Mouse (Mus musculus) small intestine, adult 2 months (tissue): ENCODE results near the gene Anapc7.

Experiments
- CTCF ChIP-seq: fragments of 200-500 bp; IDR thresholded peaks from 2 replicates; pipeline ENCODE4 v1.5.1; 2012; ENCODE audit warnings: low read depth, mild to moderate bottlenecking, control low read depth, inconsistent platforms, low read length, moderate library complexity, mixed read lengths; ENCODE audit not compliant: insufficient replicate concordance, insufficient read length; ENCODE audit errors: extremely low read depth
- POLR2A ChIP-seq: fragments of 200-500 bp; IDR thresholded peaks from 2 replicates; pipeline ENCODE4 v1.6.1; 2012; ENCODE audit warnings: low read depth, mild to moderate bottlenecking, control low read depth, inconsistent platforms, low read length, moderate library complexity

DNA sequence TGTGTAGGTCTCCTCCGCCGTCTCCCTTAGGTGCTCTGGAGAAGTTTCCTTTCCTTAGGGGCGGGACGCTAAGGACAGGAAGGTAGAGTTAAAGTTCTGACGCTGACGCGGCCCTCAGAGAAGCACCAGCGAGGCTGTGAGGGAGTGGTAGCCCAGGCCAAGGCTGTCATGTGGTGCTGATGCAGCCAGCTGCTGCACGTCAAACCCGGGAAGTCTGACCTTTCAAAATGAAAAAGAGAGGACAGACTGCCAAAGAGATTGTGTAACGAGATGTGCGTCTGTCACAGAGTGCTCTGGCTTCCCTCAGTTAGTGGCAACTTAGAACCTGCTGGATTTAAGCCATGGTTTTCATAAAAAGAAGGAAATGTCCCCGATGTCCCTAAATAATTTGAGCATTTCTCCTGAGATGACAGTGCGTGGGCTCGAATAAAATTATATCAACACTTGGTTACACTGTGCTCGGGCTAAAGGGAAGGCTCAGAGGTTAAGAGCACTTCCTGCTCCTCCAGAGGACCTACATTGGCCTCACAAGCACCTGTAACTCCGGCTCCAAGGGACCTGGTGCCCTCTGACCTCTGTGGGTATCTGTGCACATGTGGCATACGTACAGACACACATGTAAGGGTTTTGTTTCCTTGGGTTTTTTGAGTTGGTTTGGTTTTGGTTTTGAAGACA is 20.7 kb upstream of the Anapc7 start:
- TF ChIP-seq POLR2A: no peak
- no peak for TF ChIP-seq CTCF
